Mouse (Mus musculus): ENCODE measurements around the gene Fads1. TPM values are rescaled to one million over a fixed set of nuclear protein-coding genes. Genes with fewer than 3 reads are reported as not detected.
"Not testable (repeated sequence)": the region's sequence is repeated elsewhere in the genome, so short reads cannot be mapped to it uniquely, and the experiment has no call there.

Fads1 gene
- total RNA-seq, 2 experiments from 2014 or later, result 181 to 201 TPM

DNA sequence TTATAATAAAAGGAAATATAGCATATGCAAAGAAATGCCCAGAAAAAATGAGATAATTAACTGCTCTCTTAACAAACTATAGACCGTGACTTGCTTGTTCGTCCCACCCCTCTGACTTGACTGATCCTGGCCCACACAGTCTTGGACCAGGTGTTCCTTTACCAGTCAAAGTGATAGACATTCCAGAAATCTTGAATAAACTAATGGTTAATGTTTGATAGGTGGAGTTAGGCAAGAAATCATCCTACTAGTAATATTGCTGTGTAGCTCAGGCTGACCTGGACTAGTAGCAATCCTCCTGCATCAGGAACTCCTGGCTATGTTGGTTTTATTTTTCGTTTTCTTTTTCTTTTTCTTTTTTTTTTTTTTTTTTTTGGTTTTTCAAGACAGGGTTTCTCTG lies 14.2 kb upstream of the Fads1 start:
- DNase-seq (ENCODE audit: extremely low spot score in 1 of 2, low spot score in 2 of 2), result no peak
- H3K27ac ChIP-seq, result no peak overlapping the region
- no peak for TF ChIP-seq CTCF (IDR thresholded peaks at IDR 0.05)
- H3K4me3 ChIP-seq, result no peak overlapping the region
- intact Hi-C loops (cut with DNase I), result no loop called here

GRCm38 (mm10) chr19:10169179-10169578 lies 13.5 kb upstream of the Fads1 start:
- TF ChIP-seq CTCF (IDR thresholded peaks at IDR 0.05), result no peak
- DNase-seq (ENCODE audit: extremely low spot score in 1 of 2, low spot score in 2 of 2), result no peak
- Histone ChIP-seq H3K4me3 (no peak overlapping the region), H3K27ac (no peak overlapping the region)
- intact Hi-C loops (cut with DNase I), result no loop called here

GRCm38 (mm10) chr19:10169692-10170330 lies 12.9 kb upstream of the Fads1 start:
- H3K27ac ChIP-seq; H3K4me3 ChIP-seq; intact Hi-C loops (cut with DNase I); DNase-seq (ENCODE audit: extremely low spot score in 1 of 2, low spot score in 2 of 2): not testable (repeated sequence)

DNA sequence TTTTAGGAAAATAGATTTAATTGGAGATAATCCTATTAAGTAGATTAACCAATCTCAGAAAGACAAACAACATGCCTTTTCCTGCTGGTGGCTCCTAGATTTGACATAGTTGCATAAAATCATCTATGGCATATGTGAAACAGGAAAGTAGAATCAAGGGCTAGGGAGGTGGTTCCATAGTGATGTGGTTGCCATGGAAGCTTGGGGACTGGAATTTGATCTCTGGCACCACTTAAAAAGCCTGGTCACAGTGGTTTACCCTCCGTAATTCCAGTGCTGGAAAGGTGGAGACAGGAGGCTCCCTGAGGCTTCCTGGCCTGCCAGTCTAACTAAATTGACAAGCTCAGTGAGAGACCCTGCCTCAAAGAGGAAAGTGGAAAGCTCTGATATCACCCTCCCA lies 12.2 kb upstream of the Fads1 start:
- no peak for TF ChIP-seq CTCF (IDR thresholded peaks at IDR 0.05)
- DNase-seq (ENCODE audit: extremely low spot score in 1 of 2, low spot score in 2 of 2), result no peak
- H3K4me3 ChIP-seq, result no peak overlapping the region
- intact Hi-C loops (cut with DNase I), result no loop called here
- H3K27ac ChIP-seq, result no peak overlapping the region

DNA sequence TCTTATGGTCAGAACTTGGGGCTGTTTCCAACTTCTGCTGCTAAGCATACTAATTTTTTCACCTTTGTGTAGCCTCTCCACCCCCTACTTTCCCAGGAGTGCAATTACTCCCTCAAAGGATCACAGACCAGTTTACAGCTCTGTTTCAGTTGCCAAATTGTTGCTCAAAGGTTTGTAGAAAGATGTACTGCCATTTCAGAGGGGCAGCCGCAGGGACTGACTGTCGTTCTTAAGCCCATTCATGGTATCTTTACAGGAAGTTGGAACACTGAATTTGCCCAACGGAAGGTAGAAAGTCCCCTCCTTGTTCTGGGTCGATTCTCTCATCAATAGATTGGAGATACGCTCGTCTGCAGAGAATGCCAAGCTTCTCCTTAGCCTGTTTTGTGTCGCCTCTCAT lies 11.3 kb upstream of the Fads1 start:
- H3K27ac ChIP-seq, result no peak overlapping the region
- TF ChIP-seq CTCF (IDR thresholded peaks at IDR 0.05), result no peak
- H3K4me3 ChIP-seq, result no peak overlapping the region
- no peak for DNase-seq (ENCODE audit: extremely low spot score in 1 of 2, low spot score in 2 of 2)
- intact Hi-C loops (cut with DNase I), result no loop called here

DNA sequence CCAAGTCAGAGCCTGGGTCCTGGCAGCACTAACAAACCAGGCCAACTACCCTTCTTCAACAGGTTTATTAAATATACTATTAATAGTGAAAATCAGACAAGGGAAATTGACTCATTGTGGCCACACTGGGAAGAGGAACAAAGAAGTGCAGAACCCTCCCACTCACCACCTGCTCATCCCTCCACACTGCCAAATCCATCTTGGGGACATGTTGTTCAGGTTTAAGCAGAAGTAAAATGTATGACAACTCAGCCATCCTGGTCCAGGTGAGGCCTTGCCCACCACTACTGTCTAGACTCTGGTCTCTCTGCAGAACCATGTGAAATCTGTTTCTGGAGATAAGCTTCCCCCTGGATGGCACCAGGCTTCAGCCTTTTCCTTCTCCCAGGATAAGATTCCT lies 10.8 kb upstream of the Fads1 start:
- no peak for TF ChIP-seq CTCF (IDR thresholded peaks at IDR 0.05)
- DNase-seq (ENCODE audit: extremely low spot score in 1 of 2, low spot score in 2 of 2), result peak in 1 of 2 experiments; percentile 64
- intact Hi-C loops (cut with DNase I), result no loop called here
- Histone ChIP-seq H3K4me3 (no peak overlapping the region), H3K27ac (no peak overlapping the region)

DNA sequence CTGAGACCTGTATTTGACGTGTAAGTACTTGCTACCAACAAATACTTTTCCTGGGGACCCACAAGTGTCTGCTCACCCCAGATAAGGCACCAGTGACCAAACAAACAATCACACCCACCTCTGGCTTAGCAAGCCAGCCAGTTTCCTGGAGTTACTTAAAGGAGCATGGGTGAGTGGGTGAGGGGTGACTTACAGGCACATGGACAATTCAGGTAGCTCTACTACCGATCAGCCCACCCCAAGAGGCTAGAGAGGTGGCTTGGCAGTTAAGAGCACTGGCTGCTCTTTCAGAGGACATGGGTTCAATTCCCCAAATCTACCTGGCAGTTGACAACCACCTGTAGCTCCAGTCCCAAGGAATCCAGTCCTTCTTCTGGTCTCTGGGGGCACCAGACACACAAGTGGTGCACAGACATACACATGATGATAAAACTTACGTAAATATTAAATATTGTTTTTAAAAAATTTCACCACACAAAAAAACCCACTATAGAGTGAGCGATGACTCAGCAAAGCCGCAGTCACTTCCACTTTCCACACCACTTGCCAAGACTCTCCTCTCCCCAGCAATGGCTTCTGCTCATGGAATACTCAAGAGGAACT lies 9.5 kb upstream of the Fads1 start:
- no peak for TF ChIP-seq CTCF (IDR thresholded peaks at IDR 0.05)
- H3K27ac ChIP-seq, result no peak overlapping the region
- H3K4me3 ChIP-seq, result no peak overlapping the region
- DNase-seq (ENCODE audit: extremely low spot score in 1 of 2, low spot score in 2 of 2), result no peak
- intact Hi-C loops (cut with DNase I), result no loop called here

DNA sequence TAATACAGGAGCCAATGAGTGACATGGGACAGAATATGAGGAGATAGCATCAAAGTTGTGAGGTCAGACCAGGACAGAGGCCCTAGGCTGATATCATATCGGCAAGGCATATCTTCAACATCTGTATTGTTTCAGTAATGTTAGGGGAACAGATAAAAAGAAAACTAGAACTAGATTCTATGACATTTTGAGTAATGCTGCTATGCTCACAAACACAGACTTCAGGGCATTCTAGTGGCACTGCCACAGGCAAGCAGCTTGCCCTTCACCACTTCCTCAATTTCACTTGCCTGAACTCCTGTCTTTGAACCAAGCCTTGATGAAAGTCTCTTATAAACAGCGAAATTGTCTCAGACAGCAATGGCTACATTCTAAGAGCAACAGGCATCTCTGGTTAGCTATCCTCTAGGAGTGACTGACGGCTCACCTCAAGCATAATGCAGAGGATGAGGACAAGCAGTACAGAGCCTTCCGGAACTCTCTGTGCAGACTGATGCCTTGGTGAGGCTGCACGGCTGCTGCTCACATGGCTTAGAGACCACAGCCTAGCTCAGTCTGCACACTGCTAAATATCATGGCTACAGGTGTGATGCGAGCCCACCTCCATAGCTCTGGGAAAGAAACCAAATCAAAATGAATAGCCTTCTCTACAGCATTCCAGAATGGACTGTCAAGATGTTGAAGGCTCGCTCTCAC lies 8.7 kb upstream of the Fads1 start:
- no peak for DNase-seq (ENCODE audit: extremely low spot score in 1 of 2, low spot score in 2 of 2)
- H3K27ac ChIP-seq, result no peak overlapping the region
- intact Hi-C loops (cut with DNase I), result no loop called here
- H3K4me3 ChIP-seq, result no peak overlapping the region
- TF ChIP-seq CTCF (IDR thresholded peaks at IDR 0.05), result no peak

- Histone ChIP-seq H3K4me3 (no peak overlapping the region), H3K27ac (no peak overlapping the region)
- no peak for DNase-seq (ENCODE audit: extremely low spot score in 1 of 2, low spot score in 2 of 2)
- intact Hi-C loops (cut with DNase I), result no loop called here
- no peak for TF ChIP-seq CTCF (IDR thresholded peaks at IDR 0.05)
Observed at GRCm38 (mm10) chr19:10174956-10175355, 7.7 kb upstream of the Fads1 start.

DNA sequence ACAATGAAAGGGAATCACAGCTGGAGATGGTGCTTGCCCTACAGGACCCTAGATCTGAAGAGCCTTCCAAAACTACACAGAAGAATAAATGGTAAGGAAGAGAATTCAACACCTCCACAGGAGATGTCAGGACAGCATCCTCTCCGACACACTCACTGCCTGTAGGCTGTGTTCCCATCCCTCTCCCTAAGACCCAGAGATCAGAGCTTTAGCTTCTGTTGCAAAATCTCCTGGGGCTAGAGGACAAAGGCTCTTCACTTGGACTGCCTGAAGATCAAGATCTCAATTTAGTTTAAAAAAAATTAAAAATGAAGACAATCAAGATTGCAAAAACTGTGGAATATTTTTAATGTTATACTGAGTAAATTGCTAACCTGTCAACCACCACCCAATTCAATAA lies 6.2 kb upstream of the Fads1 start:
- DNase-seq (ENCODE audit: extremely low spot score in 1 of 2, low spot score in 2 of 2), result no peak
- intact Hi-C loops (cut with DNase I), result no loop called here
- H3K4me3 ChIP-seq, result no peak overlapping the region
- H3K27ac ChIP-seq, result no peak overlapping the region
- TF ChIP-seq CTCF (IDR thresholded peaks at IDR 0.05), result no peak

- DNase-seq (ENCODE audit: extremely low spot score in 1 of 2, low spot score in 2 of 2), result no peak
- no peak overlapping the region for H3K4me3 ChIP-seq
- intact Hi-C loops (cut with DNase I), result no loop called here
- H3K27ac ChIP-seq, result no peak overlapping the region
- TF ChIP-seq CTCF (IDR thresholded peaks at IDR 0.05), result no peak
Observed at GRCm38 (mm10) chr19:10176941-10177372, 5.7 kb upstream of the Fads1 start.

GRCm38 (mm10) chr19:10181225-10181624 lies 1.5 kb upstream of the Fads1 start:
- intact Hi-C loops (cut with DNase I), result loop anchor here (5.0 kb wide), 1 partner anchor 284 kb away; the partner anchor contains the start of gene Incenp
- H3K27ac ChIP-seq, result peak overlapping the region; percentile 28; the same call in 1 of the 2 replicates
- H3K4me3 ChIP-seq, result no peak overlapping the region
- no peak for TF ChIP-seq CTCF (IDR thresholded peaks at IDR 0.05)
- DNase-seq (ENCODE audit: extremely low spot score in 1 of 2, low spot score in 2 of 2), result no peak
